ENCODE assay signal across 9 mouse cellular contexts in genomic region chr13:98366469-98367275, GRCm38 (mm10). TPM values are rescaled to one million over a fixed set of nuclear protein-coding genes. Genes with fewer than 3 reads are reported as not detected.
DNase-seq lines count a peak whose midpoint lies in the region; ATAC-seq and TF ChIP-seq lines count a peak whose summit lies in the region.
"Had no signal": no experiment of that assay in that cellular context is flagged by ENCODE, and none has a peak within 500 bp of the region (broad histone marks: within the 10 kb centered on the region; RNA-seq: fewer than 3 reads in every experiment).

No protein-coding gene starts in this region.

- no peaks in the 10 kb centered on the region for H3K9me3 ChIP-seq in liver, embryonic 11.5 days (ENCODE audit: control insufficient read depth, low read length)
- no peaks in the 10 kb centered on the region for H3K9me3 ChIP-seq in embryonic facial prominence, embryonic 13.5 days
- no peaks in the 10 kb centered on the region for H3K9me3 ChIP-seq in intestine, postnatal 0 days (ENCODE audit: control insufficient read depth)

- no peak for TF ChIP-seq POLR2A in cerebellum, adult 2 months (IDR thresholded peaks at IDR 0.05; ENCODE audit: borderline replicate concordance, insufficient read depth, low read length)

- no peak for TF ChIP-seq CTCF in intestine, postnatal 0 days (IDR thresholded peaks at IDR 0.05; ENCODE audit: low read depth)
- TF ChIP-seq CTCF in cerebellum, adult 2 months (IDR thresholded peaks at IDR 0.05; ENCODE audit: borderline replicate concordance, insufficient read depth, low read depth, low read length): no peak

- DNase-seq in liver, embryonic 11.5 days (ENCODE audit: low spot score): no peak
- DNase-seq in liver: no peak
- peak; percentile 64 for DNase-seq in retina, embryonic 14.5 days (ENCODE audit: low spot score)
- no peak for DNase-seq in gastrocnemius, postnatal 10 days
- no peak for DNase-seq in adrenal gland, adult 18-20 months (ENCODE audit: low spot score in 2 of 2)
- no peak for DNase-seq in cerebellum, adult 2 months
- DNase-seq: cerebellum, postnatal 36 days had no signal

- WGBS in liver, embryonic 11.5 days: 3% methylated on average over 43 of the region's 43 CpGs
- 2% methylated on average over 43 of the region's 43 CpGs for WGBS in embryonic facial prominence, embryonic 13.5 days
- 2% methylated on average over 43 of the region's 43 CpGs for WGBS in intestine, postnatal 0 days
- WGBS in cerebellum, adult 2 months: 2% methylated on average over 43 of the region's 43 CpGs

- peaks cover 4% of the 10 kb centered on the region; the same call in 1 of the 2 replicates for H3K4me1 ChIP-seq in liver, embryonic 11.5 days (replicated peaks; ENCODE audit: control insufficient read depth, insufficient read depth, low read length)
- H3K4me1 ChIP-seq in embryonic facial prominence, embryonic 13.5 days: peaks cover 25% of the 10 kb centered on the region
- no peaks in the 10 kb centered on the region for H3K4me1 ChIP-seq in intestine, postnatal 0 days (replicated peaks; ENCODE audit: control insufficient read depth, insufficient read depth, low read length)
- no peaks in the 10 kb centered on the region for H3K4me1 ChIP-seq in cerebellum, adult 2 months (ENCODE audit: control insufficient read depth, insufficient read depth, low read length)

- H3K9ac ChIP-seq in liver, embryonic 11.5 days (ENCODE audit: low read depth, low read length): no peak overlapping the region
- peak overlapping the region; percentile 65 for H3K9ac ChIP-seq in embryonic facial prominence, embryonic 13.5 days
- H3K9ac ChIP-seq in intestine, postnatal 0 days (ENCODE audit: low read depth, low read length): no peak overlapping the region

- peak overlapping the region; percentile 26 for H3K4me3 ChIP-seq in liver, embryonic 11.5 days (ENCODE audit: low read depth, low read length)
- peak overlapping the region; percentile 37 for H3K4me3 ChIP-seq in embryonic facial prominence, embryonic 13.5 days
- peak overlapping the region; percentile 21; the same call in 1 of the 2 replicates for H3K4me3 ChIP-seq in intestine, postnatal 0 days (ENCODE audit: low read depth, low read length)
- no peak overlapping the region for H3K4me3 ChIP-seq in cerebellum, adult 2 months (replicated peaks; ENCODE audit: insufficient read depth, low read depth, low read length)

- H3K27ac ChIP-seq in liver, embryonic 11.5 days (ENCODE audit: low read depth, low read length): no peak overlapping the region
- 0 out of 2 replicates have a peak overlapping the region, but pooled peaks have one; percentile 48 for H3K27ac ChIP-seq in embryonic facial prominence, embryonic 13.5 days
- no peak overlapping the region for H3K27ac ChIP-seq in intestine, postnatal 0 days (ENCODE audit: low read depth, low read length)
- H3K27ac ChIP-seq in cerebellum, adult 2 months (ENCODE audit: insufficient read depth, low read length): no peak overlapping the region

- H3K36me3 ChIP-seq in liver, embryonic 11.5 days (ENCODE audit: control insufficient read depth, insufficient read depth, low read length): no peaks in the 10 kb centered on the region
- H3K36me3 ChIP-seq in embryonic facial prominence, embryonic 13.5 days: no peaks in the 10 kb centered on the region
- H3K36me3 ChIP-seq in intestine, postnatal 0 days (ENCODE audit: control insufficient read depth, insufficient read depth): no peaks in the 10 kb centered on the region

- H3K27me3 ChIP-seq in liver, embryonic 11.5 days (replicated peaks; ENCODE audit: control insufficient read depth, insufficient read depth, low read length): peaks cover 89% of the 10 kb centered on the region
- peaks cover 87% of the 10 kb centered on the region for H3K27me3 ChIP-seq in embryonic facial prominence, embryonic 13.5 days
- peaks cover 82% of the 10 kb centered on the region for H3K27me3 ChIP-seq in intestine, postnatal 0 days (replicated peaks; ENCODE audit: control insufficient read depth, insufficient read depth, low read length)
- peaks cover 11% of the 10 kb centered on the region; the same call in 1 of the 2 replicates for H3K27me3 ChIP-seq in cerebellum, adult 2 months (ENCODE audit: control insufficient read depth, insufficient read depth, low read length)

- no peak for ATAC-seq in liver, embryonic 11.5 days (replicated peaks; ENCODE audit: low FRiP score)
- ATAC-seq in embryonic facial prominence, embryonic 13.5 days (ENCODE audit: insufficient number of reproducible peaks, insufficient read depth, low FRiP score, low TSS enrichment, low read depth): no peak
- no peak for ATAC-seq in intestine, postnatal 0 days

- peak overlapping the region; percentile 43 for H3K4me2 ChIP-seq in liver, embryonic 11.5 days
- peak overlapping the region; percentile 69 for H3K4me2 ChIP-seq in embryonic facial prominence, embryonic 13.5 days
- H3K4me2 ChIP-seq in intestine, postnatal 0 days (replicated peaks; ENCODE audit: low read depth): peak overlapping the region; percentile 37; the same call in 1 of the 2 replicates

RNA-seq across cellular contexts. Expression of gene Foxd1, which starts 12.6 kb away (rescaled TPM):
- polyA plus RNA-seq in liver, embryonic 11.5 days (2014; fragmentation: Nextera tagmentation; extraction: Ambion mirVana): 0.05 TPM in 1 of 2 replicates, not detected in the other
- 3.5 and 3.9 TPM in 2 replicates for polyA plus RNA-seq in embryonic facial prominence, embryonic 13.5 days (2015; fragmentation: Nextera tagmentation; extraction: Ambion mirVana)
- not detected in 2 replicates for polyA plus RNA-seq in intestine, postnatal 0 days (2015; fragmentation: Nextera tagmentation; extraction: Ambion mirVana)
- total RNA-seq in gastrocnemius, postnatal 10 days (2021): under 1 TPM; 0.28 to 0.36 TPM
- under 1 TPM; 0.50 to 0.54 TPM for total RNA-seq in adrenal gland, adult 18-20 months (2021)
- 0.49 and 0.73 TPM in 2 replicates for polyA plus RNA-seq in cerebellum, adult 2 months (2012; rRNA removed)

RNA-seq across cellular contexts. Expression of gene Btf3, which starts 49.9 kb away (rescaled TPM):
- polyA plus RNA-seq in liver, embryonic 11.5 days (2014; fragmentation: Nextera tagmentation; extraction: Ambion mirVana): 879 and 893 TPM in 2 replicates
- polyA plus RNA-seq in embryonic facial prominence, embryonic 13.5 days (2015; fragmentation: Nextera tagmentation; extraction: Ambion mirVana): 725 and 786 TPM in 2 replicates
- 471 and 494 TPM in 2 replicates for polyA plus RNA-seq in intestine, postnatal 0 days (2015; fragmentation: Nextera tagmentation; extraction: Ambion mirVana)
- 100 to 1,000 TPM; 311 to 330 TPM for total RNA-seq in gastrocnemius, postnatal 10 days (2021)
- total RNA-seq in adrenal gland, adult 18-20 months (2021): 100 to 1,000 TPM; 298 to 383 TPM
- 426 and 441 TPM in 2 replicates for polyA plus RNA-seq in cerebellum, adult 2 months (2012; rRNA removed)
